Mouse (Mus musculus): ENCODE results near the gene Coq10a.

The Coq10a gene

GRCm38 (mm10) chr10:128382482-128382881, 13.7 kb upstream of the Coq10a start:
- no peak for DNase-seq

- DNase-seq: peak; percentile 51 to 59
Measured at GRCm38 (mm10) chr10:128380565-128380964, 11.8 kb upstream of the Coq10a start.

GRCm38 (mm10) chr10:128379260-128379659, 10.5 kb upstream of the Coq10a start:
- no peak for DNase-seq

- DNase-seq: no peak
Measured at GRCm38 (mm10) chr10:128378462-128378861, 9.7 kb upstream of the Coq10a start.

- no peak for DNase-seq
Measured at GRCm38 (mm10) chr10:128377940-128378448, 9.2 kb upstream of the Coq10a start.

GRCm38 (mm10) chr10:128377222-128377939, 8.6 kb upstream of the Coq10a start:
- DNase-seq: peak; percentile 68 to 76

- DNase-seq: peak; percentile 89 to 94
Measured at GRCm38 (mm10) chr10:128376455-128377211, 7.8 kb upstream of the Coq10a start, which contains the start of gene Ankrd52. Gene Ankrd52, plus strand, starts transcription at chr10:128377115.

GRCm38 (mm10) chr10:128376099-128376454, 7.3 kb upstream of the Coq10a start:
- no peak for DNase-seq

GRCm38 (mm10) chr10:128374393-128374792, 5.6 kb upstream of the Coq10a start:
- DNase-seq: no peak

- DNase-seq: no peak
Measured at GRCm38 (mm10) chr10:128372989-128373748, 4.4 kb upstream of the Coq10a start.

- DNase-seq: no peak
Measured at GRCm38 (mm10) chr10:128372142-128372541, 3.3 kb upstream of the Coq10a start.

- no peak for DNase-seq
Measured at GRCm38 (mm10) chr10:128370601-128371000, 1.8 kb upstream of the Coq10a start.

GRCm38 (mm10) chr10:128370021-128370420, 1.2 kb upstream of the Coq10a start:
- DNase-seq: no peak

- no peak for DNase-seq
Measured at GRCm38 (mm10) chr10:128369599-128369998, 802 bp upstream of the Coq10a start.

GRCm38 (mm10) chr10:128369218-128369543, 384 bp upstream of the Coq10a start:
- no peak for DNase-seq

GRCm38 (mm10) chr10:128367899-128368401, 847 bp downstream of the Coq10a start:
- no peak for DNase-seq

- DNase-seq: peak; percentile 20 to 44
Measured at GRCm38 (mm10) chr10:128362568-128362967, 6.2 kb downstream of the Coq10a start.

GRCm38 (mm10) chr10:128361836-128362235, 7.0 kb downstream of the Coq10a start:
- DNase-seq: no peak

GRCm38 (mm10) chr10:128359226-128359625, 9.6 kb downstream of the Coq10a start:
- no peak for DNase-seq

GRCm38 (mm10) chr10:128358796-128359195, 10.0 kb downstream of the Coq10a start:
- DNase-seq: peak; percentile 61 to 74

- no peak for DNase-seq
Measured at GRCm38 (mm10) chr10:128347541-128347940, 21.3 kb downstream of the Coq10a start.

- peak; percentile 71 to 78 for DNase-seq
Measured at GRCm38 (mm10) chr10:128344568-128345275, 24.1 kb downstream of the Coq10a start.

All from kidney, postnatal 4 days (tissue).